Mouse (Mus musculus) kidney, postnatal 10 days (tissue): ENCODE measurements around the gene Sec31a.

ENCODE experiments used
- DNase-seq: peaks from one replicate; pipeline ENCODE4 v3.0.0; 2021; ENCODE audit warnings: mixed read lengths

The Sec31a gene

GRCm38 (mm10) chr5:100396753-100397152 is 19.3 kb downstream of the Sec31a start:
- no peak for DNase-seq

- no peak for DNase-seq
Observed at GRCm38 (mm10) chr5:100393681-100394080, 22.4 kb downstream of the Sec31a start.

GRCm38 (mm10) chr5:100392436-100392955 is 23.5 kb downstream of the Sec31a start:
- DNase-seq, result no peak

GRCm38 (mm10) chr5:100383782-100384510 is 32.1 kb downstream of the Sec31a start:
- no peak for DNase-seq

GRCm38 (mm10) chr5:100381094-100381493 is 34.9 kb downstream of the Sec31a start:
- DNase-seq, result no peak

GRCm38 (mm10) chr5:100380277-100380676 is 35.8 kb downstream of the Sec31a start:
- peak; percentile 67 for DNase-seq

- DNase-seq, result no peak
Observed at GRCm38 (mm10) chr5:100378981-100379380, 37.1 kb downstream of the Sec31a start.

- DNase-seq, result no peak
Observed at GRCm38 (mm10) chr5:100378211-100378610, 37.8 kb downstream of the Sec31a start.

- no peak for DNase-seq
Observed at GRCm38 (mm10) chr5:100377376-100377775, 38.7 kb downstream of the Sec31a start.

GRCm38 (mm10) chr5:100374703-100375102 is 41.3 kb downstream of the Sec31a start:
- DNase-seq, result no peak

GRCm38 (mm10) chr5:100373952-100374351 is 42.1 kb downstream of the Sec31a start:
- DNase-seq, result peak; percentile 62

- no peak for DNase-seq
Observed at GRCm38 (mm10) chr5:100370919-100371318, 45.1 kb downstream of the Sec31a start.

- DNase-seq, result peak; percentile 68
Observed at GRCm38 (mm10) chr5:100369825-100370459, 46.1 kb downstream of the Sec31a start.

- DNase-seq, result no peak
Observed at GRCm38 (mm10) chr5:100369093-100369492, 46.9 kb downstream of the Sec31a start.

- no peak for DNase-seq
Observed at GRCm38 (mm10) chr5:100368527-100368926, 47.5 kb downstream of the Sec31a start.

- DNase-seq, result no peak
Observed at GRCm38 (mm10) chr5:100367051-100367450, 49.0 kb downstream of the Sec31a start.

GRCm38 (mm10) chr5:100360296-100360695 is 55.7 kb downstream of the Sec31a start:
- no peak for DNase-seq

GRCm38 (mm10) chr5:100358334-100358733 is 57.7 kb downstream of the Sec31a start:
- peak; percentile 43 for DNase-seq

GRCm38 (mm10) chr5:100354644-100355043 is 61.4 kb downstream of the Sec31a start:
- no peak for DNase-seq

- DNase-seq, result peak; percentile 53
Observed at GRCm38 (mm10) chr5:100352986-100353848, 62.8 kb downstream of the Sec31a start.

GRCm38 (mm10) chr5:100350907-100351456 is 65.1 kb downstream of the Sec31a start:
- no peak for DNase-seq

- no peak for DNase-seq
Observed at GRCm38 (mm10) chr5:100349287-100350215, 66.5 kb downstream of the Sec31a start.
